Mouse (Mus musculus) CH12.LX (cell line): ENCODE measurements around the gene Nrn1.

Source experiments
- BHLHE40 ChIP-seq: IDR thresholded peaks from 2 replicates; pipeline ENCODE4 v1.6.1; 2011; ENCODE audit warnings: mild to moderate bottlenecking, low read depth, low read length, improper control_type of control experiment
- CHD1 ChIP-seq: IDR thresholded peaks from 2 replicates; pipeline ENCODE4 v1.6.1; 2012; ENCODE audit warnings: low read depth, low read length, improper control_type of control experiment, inconsistent platforms
- CHD2 ChIP-seq: IDR thresholded peaks from 2 replicates; pipeline ENCODE4 v1.6.1; 2011; ENCODE audit warnings: low read length, improper control_type of control experiment
- CTCF ChIP-seq, 2 experiments: IDR thresholded peaks in 1 of 2; conservative IDR thresholded peaks in 1 of 2; 2 replicates each; pipeline ENCODE4 v1.5.1; 2011 to 2012; ENCODE audit warnings: low read depth in 2 of 2, low read length in 2 of 2, improper control_type of control experiment in 1 of 2, inconsistent platforms in 1 of 2, mild to moderate bottlenecking in 1 of 2, moderate library complexity in 1 of 2
- ETS1 ChIP-seq: conservative IDR thresholded peaks from 2 replicates; pipeline ENCODE4 v1.6.1; 2012; ENCODE audit warnings: low read depth, mild to moderate bottlenecking, inconsistent platforms, low read length, improper control_type of control experiment, moderate library complexity
- KAT2A ChIP-seq: IDR thresholded peaks from 2 replicates; pipeline ENCODE4 v1.6.1; 2012; ENCODE audit warnings: low read length, improper control_type of control experiment, inconsistent platforms; ENCODE audit not compliant: insufficient replicate concordance
- NRF1 ChIP-seq: IDR thresholded peaks from 2 replicates; pipeline ENCODE4 v1.6.1; 2014; ENCODE audit warnings: low read depth, mild to moderate bottlenecking, inconsistent platforms, low read length, improper control_type of control experiment, moderate library complexity
- POLR2A ChIP-seq: IDR thresholded peaks from 2 replicates; pipeline ENCODE4 v1.6.1; 2011; ENCODE audit warnings: low read depth, mild to moderate bottlenecking, improper control_type of control experiment, low read length
- TBP ChIP-seq: conservative IDR thresholded peaks from 2 replicates; pipeline ENCODE4 v1.6.1; 2011; ENCODE audit warnings: low read depth, low read length, improper control_type of control experiment
- ZC3H11A ChIP-seq: IDR thresholded peaks from 2 replicates; pipeline ENCODE4 v1.6.1; 2012; ENCODE audit warnings: low read depth, mild to moderate bottlenecking, inconsistent platforms, low read length, improper control_type of control experiment

DNA sequence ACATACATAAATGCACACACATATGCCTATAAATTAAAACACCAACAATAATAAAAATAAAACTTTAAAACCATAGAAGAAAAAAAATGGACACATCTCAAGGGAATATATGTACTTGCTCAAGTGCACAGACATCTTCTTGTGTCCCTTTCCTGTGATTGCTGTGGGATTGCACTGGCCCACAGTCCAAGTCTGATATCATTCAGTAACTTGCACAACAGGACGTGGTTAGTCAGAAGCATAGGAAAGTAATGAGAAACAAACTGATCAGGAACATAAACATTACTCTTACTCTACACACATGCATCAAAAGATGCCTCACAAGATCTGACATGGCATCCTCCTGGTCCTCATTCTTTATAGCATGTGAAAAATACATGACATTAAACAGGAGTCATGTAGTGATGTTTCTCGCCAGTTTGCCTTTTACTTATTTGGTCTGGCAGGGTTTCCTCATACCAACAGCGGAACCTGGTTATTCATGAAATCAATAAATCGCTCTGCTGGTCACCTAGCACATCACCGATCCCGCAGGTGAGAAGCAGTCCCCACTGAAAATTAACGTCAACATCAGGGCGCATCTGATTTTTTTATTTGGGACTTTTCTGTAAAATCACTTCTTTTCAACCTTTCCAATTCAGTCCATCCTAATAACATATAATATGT is 54.1 kb downstream of the Nrn1 start:
- no peak for TF ChIP-seq CTCF (conservative IDR thresholded peaks at IDR 0.05 in 1 of 2, IDR thresholded peaks at IDR 0.05 in 1 of 2; ENCODE audit: low read depth in 2 of 2, low read length in 2 of 2)
- TF ChIP-seq KAT2A: no peak
- TF ChIP-seq CHD1: no peak
- no peak for TF ChIP-seq POLR2A
- TF ChIP-seq BHLHE40: no peak
- TF ChIP-seq CHD2: no peak
- no peak for TF ChIP-seq ZC3H11A
- no peak for TF ChIP-seq TBP
- no peak for TF ChIP-seq ETS1
- TF ChIP-seq NRF1: no peak
